Mouse (Mus musculus) ovary, adult 18-20 months (tissue): Measurements from ENCODE around the gene Spin2c.
A peak's percentile ranks its signal among the peaks of the same experiment; 100 is the strongest.

Experiments used
- DNase-seq: peaks from one replicate; pipeline ENCODE4 v3.0.0; 2022; ENCODE audit warnings: low spot score, mixed read lengths

Gene Spin2c

DNA sequence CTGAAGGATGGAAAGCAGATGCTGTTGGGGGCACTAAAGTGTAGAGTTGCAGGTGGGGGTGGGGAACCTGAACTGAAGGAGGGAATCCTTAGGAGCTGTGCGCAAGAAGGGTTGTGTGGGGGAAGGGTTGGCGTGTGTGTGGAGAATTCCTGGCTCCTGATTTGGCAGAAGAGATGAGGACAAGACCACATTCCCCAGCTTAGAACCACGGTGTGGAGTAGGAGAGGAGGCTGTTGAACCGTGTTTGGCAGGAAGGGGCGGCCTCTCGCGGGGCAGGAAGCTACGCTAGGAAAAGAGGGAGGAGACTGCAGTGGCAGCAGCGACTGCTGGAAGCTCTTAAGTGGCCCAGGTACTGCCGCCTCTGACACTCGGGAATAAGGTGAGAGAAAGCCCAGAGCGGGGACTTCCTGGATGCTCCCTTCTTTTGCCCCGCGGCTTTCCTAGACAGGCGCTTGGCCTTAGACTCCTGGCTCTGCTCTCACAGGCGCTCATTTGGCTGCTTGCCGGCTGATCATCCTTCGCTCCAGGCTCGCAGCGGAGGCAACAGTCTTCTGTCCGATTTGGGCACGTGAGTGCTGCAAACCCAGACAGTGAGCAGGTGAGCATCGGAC is at the start of gene Spin2c:
Gene Spin2c, plus strand, starts transcription at position 275 of the 611 bp plus-strand sequence.
- peak; percentile 40 for DNase-seq

- DNase-seq, result no peak
Observed at GRCm38 (mm10) chrX:153832606-153833005, 581 bp downstream of the Spin2c start.
